Mouse (Mus musculus): ENCODE measurements around the gene Mrps24. TPM values are rescaled to one million over a fixed set of nuclear protein-coding genes. Genes with fewer than 3 reads are reported as not detected.

Mrps24 gene
- polyA plus RNA-seq, 1 experiment = 139 TPM

DNA sequence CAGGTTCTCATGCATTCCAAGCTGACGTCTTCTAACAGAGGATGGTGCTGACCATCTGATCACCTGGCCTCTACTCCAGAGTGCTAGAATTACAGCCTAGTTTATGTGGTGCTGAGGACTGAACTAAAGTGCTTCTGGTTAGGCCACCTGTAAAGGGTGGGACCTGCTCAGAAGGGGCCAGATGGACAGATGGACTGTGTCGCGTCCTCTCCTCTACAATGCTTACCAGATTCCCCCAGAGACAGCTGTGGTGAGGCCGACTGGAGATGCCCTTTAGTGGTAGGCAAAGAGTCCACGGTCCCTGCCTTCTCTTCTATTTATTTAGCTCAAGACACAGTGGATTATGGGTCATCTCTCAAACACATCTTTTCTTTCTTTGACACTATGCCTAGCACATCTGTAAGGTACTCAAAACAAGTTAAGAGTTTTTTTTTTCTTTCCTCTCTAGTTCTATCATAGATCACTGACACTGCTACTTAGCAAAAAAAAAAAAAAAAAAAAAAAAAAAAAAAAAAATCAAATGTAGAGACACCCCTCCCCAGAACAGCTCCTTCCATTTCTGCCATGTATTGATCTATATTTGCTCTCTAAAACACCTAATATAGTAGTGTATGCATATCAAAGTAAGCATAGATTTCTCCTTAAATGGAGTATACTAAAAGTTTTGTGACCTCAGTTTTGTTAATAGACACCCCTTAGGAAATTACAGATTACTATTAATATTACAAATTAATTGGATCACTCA, 23.6 kb upstream of the Mrps24 start:
- Histone ChIP-seq H3K4me2 (ENCODE audit: low read depth) (peak overlapping the region; percentile 42), H3K36me3 (ENCODE audit: control insufficient read depth, insufficient read depth) (no peaks in the 10 kb centered on the region), H3K27me3 (ENCODE audit: control insufficient read depth, insufficient read depth, insufficient read length) (no peaks in the 10 kb centered on the region), H3K4me3 (peak overlapping the region; percentile 44), H3ac (ENCODE audit: control insufficient read depth, insufficient read length) (no peak overlapping the region), H3K79me2 (ENCODE audit: control insufficient read depth, insufficient read depth) (peaks cover 76% of the 10 kb centered on the region)
- no peak for TF ChIP-seq CEBPB (IDR thresholded peaks at IDR 0.05; ENCODE audit: insufficient read depth, poor library complexity, severe bottlenecking)
- peak in 2 of 3 experiments; percentile 19 to 41 for TF ChIP-seq MYOD1 (IDR thresholded peaks at IDR 0.05; ENCODE audit: control insufficient read depth in 1 of 3, insufficient read length in 2 of 3, low read depth in 2 of 3)
- peak in 1 of 3 experiments; percentile 54 for TF ChIP-seq MYOG (IDR thresholded peaks at IDR 0.05; ENCODE audit: control insufficient read depth in 1 of 3, insufficient read depth in 1 of 3, insufficient read length in 2 of 3, low read depth in 2 of 3)

DNA sequence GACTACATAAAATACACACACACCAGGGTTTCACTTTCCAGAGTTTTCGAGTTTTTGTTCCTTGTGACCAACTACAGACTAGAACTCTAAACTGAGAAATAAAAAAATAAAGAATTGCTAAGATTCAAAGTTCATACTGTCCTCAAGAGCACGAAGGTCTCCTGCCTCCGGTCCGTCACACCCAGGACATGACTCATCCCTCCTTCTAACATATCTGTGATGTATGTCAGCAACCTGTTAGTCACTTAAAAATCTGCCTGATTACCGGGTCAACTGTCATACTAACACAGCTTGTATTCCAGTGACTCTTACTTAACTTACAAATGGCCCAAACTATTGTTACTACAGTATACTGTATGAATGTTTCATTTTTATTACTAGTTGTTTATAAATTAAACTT, 21.7 kb upstream of the Mrps24 start:
- peaks cover 86% of the 10 kb centered on the region for H3K79me2 ChIP-seq (ENCODE audit: control insufficient read depth, insufficient read depth)
- H3K4me2 ChIP-seq (ENCODE audit: low read depth) = peak overlapping the region; percentile 48
- TF ChIP-seq SRF (IDR thresholded peaks at IDR 0.05; ENCODE audit: control insufficient read depth, insufficient read length, low read depth) = no peak
- TF ChIP-seq POLR2AphosphoS2 (IDR thresholded peaks at IDR 0.05; ENCODE audit: insufficient read length, low read depth) = no peak
- TF ChIP-seq USF1 (IDR thresholded peaks at IDR 0.05; ENCODE audit: low read depth) = no peak
- TF ChIP-seq MAX (IDR thresholded peaks at IDR 0.05; ENCODE audit: low read depth) = no peak
- TF ChIP-seq TCF12 (IDR thresholded peaks at IDR 0.05; ENCODE audit: insufficient read depth, poor library complexity, severe bottlenecking) = no peak
- no peak for TF ChIP-seq REST (IDR thresholded peaks at IDR 0.05; ENCODE audit: insufficient read depth, insufficient read length)
- TF ChIP-seq CEBPB (IDR thresholded peaks at IDR 0.05; ENCODE audit: insufficient read depth, poor library complexity, severe bottlenecking) = no peak
- TF ChIP-seq POLR2A (IDR thresholded peaks at IDR 0.05; ENCODE audit: insufficient read length, low read depth) = no peak
- TF ChIP-seq MYOD1 (IDR thresholded peaks at IDR 0.05; ENCODE audit: control insufficient read depth in 1 of 3, insufficient read length in 2 of 3, low read depth in 2 of 3) = no peak
- no peak for TF ChIP-seq MYOG (IDR thresholded peaks at IDR 0.05; ENCODE audit: control insufficient read depth in 1 of 3, insufficient read depth in 1 of 3, insufficient read length in 2 of 3, low read depth in 2 of 3)
- TF ChIP-seq E2F4 (IDR thresholded peaks at IDR 0.05; ENCODE audit: insufficient read depth) = no peak
- TF ChIP-seq TCF3 (IDR thresholded peaks at IDR 0.05; ENCODE audit: insufficient read length, low read depth) = no peak
- H3K27me3 ChIP-seq (ENCODE audit: control insufficient read depth, insufficient read depth, insufficient read length) = no peaks in the 10 kb centered on the region
- H3ac ChIP-seq (ENCODE audit: control insufficient read depth, insufficient read length) = no peak overlapping the region
- no peaks in the 10 kb centered on the region for H3K36me3 ChIP-seq (ENCODE audit: control insufficient read depth, insufficient read depth)
- no peak overlapping the region for H3K4me3 ChIP-seq

DNA sequence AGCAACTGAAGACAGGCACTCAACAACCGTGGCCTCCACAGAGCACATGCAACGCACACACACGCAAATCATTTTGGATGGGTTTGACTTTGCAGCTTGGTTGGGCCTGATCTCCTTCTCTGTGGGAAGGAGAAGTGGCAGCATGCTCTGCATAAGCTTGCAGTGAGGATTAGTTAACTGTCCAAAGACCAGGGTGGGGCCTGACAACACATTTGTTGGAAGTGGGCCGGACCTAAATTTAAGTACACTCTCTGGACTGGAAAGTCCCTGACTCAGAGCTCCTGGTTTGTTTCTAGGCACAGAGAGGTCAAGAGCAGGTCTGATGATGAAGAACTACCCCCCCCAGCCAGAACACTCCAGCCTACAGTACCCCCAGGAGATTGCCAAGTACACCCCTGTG, 18.8 kb upstream of the Mrps24 start:
- Histone ChIP-seq H3K27me3 (ENCODE audit: control insufficient read depth, insufficient read depth, insufficient read length) (no peaks in the 10 kb centered on the region), H3ac (ENCODE audit: control insufficient read depth, insufficient read length) (no peak overlapping the region), H3K36me3 (ENCODE audit: control insufficient read depth, insufficient read depth) (no peaks in the 10 kb centered on the region), H3K79me2 (ENCODE audit: control insufficient read depth, insufficient read depth) (peaks cover 90% of the 10 kb centered on the region), H3K4me3 (no peak overlapping the region), H3K4me2 (ENCODE audit: low read depth) (peak overlapping the region; percentile 28)
- TF ChIP-seq REST (IDR thresholded peaks at IDR 0.05; ENCODE audit: insufficient read depth, insufficient read length) = no peak
- no peak for TF ChIP-seq MAX (IDR thresholded peaks at IDR 0.05; ENCODE audit: low read depth)
- TF ChIP-seq POLR2AphosphoS2 (IDR thresholded peaks at IDR 0.05; ENCODE audit: insufficient read length, low read depth) = no peak
- no peak for TF ChIP-seq TCF3 (IDR thresholded peaks at IDR 0.05; ENCODE audit: insufficient read length, low read depth)
- no peak for TF ChIP-seq E2F4 (IDR thresholded peaks at IDR 0.05; ENCODE audit: insufficient read depth)
- no peak for TF ChIP-seq TCF12 (IDR thresholded peaks at IDR 0.05; ENCODE audit: insufficient read depth, poor library complexity, severe bottlenecking)
- TF ChIP-seq SRF (IDR thresholded peaks at IDR 0.05; ENCODE audit: control insufficient read depth, insufficient read length, low read depth) = no peak
- TF ChIP-seq CEBPB (IDR thresholded peaks at IDR 0.05; ENCODE audit: insufficient read depth, poor library complexity, severe bottlenecking) = no peak
- TF ChIP-seq MYOD1 (IDR thresholded peaks at IDR 0.05; ENCODE audit: control insufficient read depth in 1 of 3, insufficient read length in 2 of 3, low read depth in 2 of 3) = no peak
- no peak for TF ChIP-seq USF1 (IDR thresholded peaks at IDR 0.05; ENCODE audit: low read depth)
- TF ChIP-seq POLR2A (IDR thresholded peaks at IDR 0.05; ENCODE audit: insufficient read length, low read depth) = no peak

DNA sequence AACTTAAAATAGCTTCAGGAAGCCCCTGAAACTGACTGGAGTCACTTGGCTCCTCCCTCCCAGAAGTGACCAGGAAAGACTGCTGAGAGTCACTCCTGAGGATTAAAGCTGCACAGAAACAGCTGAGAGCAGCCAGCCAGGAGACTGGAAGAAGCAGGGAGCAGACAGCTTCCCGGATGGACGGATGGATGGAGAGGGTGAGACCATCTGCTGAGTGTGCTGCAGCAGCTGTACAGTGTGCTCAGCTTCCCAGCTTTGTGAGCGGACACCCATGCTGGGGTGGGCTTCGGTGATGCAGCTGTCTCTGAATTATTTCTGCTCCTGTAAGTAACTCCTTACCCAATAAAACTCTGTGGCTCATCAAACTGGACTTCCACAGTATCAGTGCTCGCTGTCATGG, 16.9 kb upstream of the Mrps24 start:
- TF ChIP-seq TCF3 (IDR thresholded peaks at IDR 0.05; ENCODE audit: insufficient read length, low read depth) = peak; percentile 88
- TF ChIP-seq POLR2AphosphoS2 (IDR thresholded peaks at IDR 0.05; ENCODE audit: insufficient read length, low read depth) = no peak
- no peak for TF ChIP-seq MAX (IDR thresholded peaks at IDR 0.05; ENCODE audit: low read depth)
- no peak for TF ChIP-seq USF1 (IDR thresholded peaks at IDR 0.05; ENCODE audit: low read depth)
- no peak for TF ChIP-seq CEBPB (IDR thresholded peaks at IDR 0.05; ENCODE audit: insufficient read depth, poor library complexity, severe bottlenecking)
- TF ChIP-seq MYOD1 (IDR thresholded peaks at IDR 0.05; ENCODE audit: control insufficient read depth in 1 of 3, insufficient read length in 2 of 3, low read depth in 2 of 3) = peak; percentile 58 to 98 (median 96)
- no peak for TF ChIP-seq REST (IDR thresholded peaks at IDR 0.05; ENCODE audit: insufficient read depth, insufficient read length)
- peak; percentile 96 to 98 (median 96) for TF ChIP-seq MYOG (IDR thresholded peaks at IDR 0.05; ENCODE audit: control insufficient read depth in 1 of 3, insufficient read depth in 1 of 3, insufficient read length in 2 of 3, low read depth in 2 of 3)
- no peak for TF ChIP-seq E2F4 (IDR thresholded peaks at IDR 0.05; ENCODE audit: insufficient read depth)
- peak; percentile 67 for TF ChIP-seq TCF12 (IDR thresholded peaks at IDR 0.05; ENCODE audit: insufficient read depth, poor library complexity, severe bottlenecking)
- TF ChIP-seq SRF (IDR thresholded peaks at IDR 0.05; ENCODE audit: control insufficient read depth, insufficient read length, low read depth) = no peak
- peak; percentile 21 for TF ChIP-seq POLR2A (IDR thresholded peaks at IDR 0.05; ENCODE audit: insufficient read length, low read depth)
- Histone ChIP-seq H3K79me2 (ENCODE audit: control insufficient read depth, insufficient read depth) (peaks cover 91% of the 10 kb centered on the region), H3ac (ENCODE audit: control insufficient read depth, insufficient read length) (no peak overlapping the region), H3K27me3 (ENCODE audit: control insufficient read depth, insufficient read depth, insufficient read length) (no peaks in the 10 kb centered on the region), H3K36me3 (ENCODE audit: control insufficient read depth, insufficient read depth) (no peaks in the 10 kb centered on the region), H3K4me3 (no peak overlapping the region), H3K4me2 (ENCODE audit: low read depth) (peak overlapping the region; percentile 37)

Measured in myocyte (in vitro differentiated cells).